Mouse (Mus musculus): ENCODE measurements around the gene Elmsan1. TPM values are rescaled to one million over a fixed set of nuclear protein-coding genes. Genes with fewer than 3 reads are reported as not detected.

Elmsan1 gene
- polyA plus RNA-seq (2015; fragmentation: Nextera tagmentation; extraction: Ambion mirVana): 5.9 and 6.6 TPM in 2 replicates

DNA sequence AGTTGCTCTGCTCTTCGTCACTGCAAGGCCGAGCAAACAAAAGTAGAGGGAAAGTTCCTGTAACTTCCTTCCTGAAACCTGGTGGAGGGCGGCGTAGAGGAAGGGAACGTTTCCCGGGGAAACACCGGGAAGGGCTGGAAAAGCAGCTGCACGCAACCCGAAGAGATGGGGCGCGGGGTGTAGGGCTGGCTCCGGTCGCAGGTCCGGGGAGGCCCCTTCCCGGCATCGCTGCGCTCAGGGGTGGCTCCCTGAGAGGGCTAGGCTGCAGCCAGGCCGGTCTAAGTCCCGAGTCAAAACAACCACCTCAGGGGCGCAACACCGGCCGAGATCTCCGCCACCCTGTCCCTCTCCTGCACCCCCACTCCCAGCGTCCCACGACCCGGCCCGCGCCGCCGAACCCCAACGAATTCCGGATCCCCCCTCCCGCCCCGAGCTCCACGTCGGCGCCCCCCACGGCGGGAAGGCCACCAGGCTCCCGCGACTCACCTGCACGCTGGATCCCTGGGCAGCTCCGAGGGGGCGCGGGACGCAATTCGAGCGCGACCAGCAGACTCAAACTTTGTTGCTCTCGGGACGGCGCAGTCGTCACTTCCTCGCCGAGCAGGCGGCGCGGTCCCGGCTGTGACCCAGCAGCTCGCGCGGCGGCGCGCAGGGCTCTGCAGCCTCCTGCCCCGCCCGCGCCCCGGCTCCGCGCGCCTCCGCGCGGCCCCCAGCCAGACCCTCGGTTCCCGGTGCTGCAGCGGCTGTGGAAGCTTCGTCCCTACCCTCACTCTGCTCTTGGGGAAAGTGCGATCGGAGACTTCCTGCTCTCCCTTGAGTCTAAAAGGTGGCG is at the start of gene Elmsan1:
TSS of gene Elmsan1 (minus strand) at position 593 of the 832 bp plus-strand sequence.

DNA sequence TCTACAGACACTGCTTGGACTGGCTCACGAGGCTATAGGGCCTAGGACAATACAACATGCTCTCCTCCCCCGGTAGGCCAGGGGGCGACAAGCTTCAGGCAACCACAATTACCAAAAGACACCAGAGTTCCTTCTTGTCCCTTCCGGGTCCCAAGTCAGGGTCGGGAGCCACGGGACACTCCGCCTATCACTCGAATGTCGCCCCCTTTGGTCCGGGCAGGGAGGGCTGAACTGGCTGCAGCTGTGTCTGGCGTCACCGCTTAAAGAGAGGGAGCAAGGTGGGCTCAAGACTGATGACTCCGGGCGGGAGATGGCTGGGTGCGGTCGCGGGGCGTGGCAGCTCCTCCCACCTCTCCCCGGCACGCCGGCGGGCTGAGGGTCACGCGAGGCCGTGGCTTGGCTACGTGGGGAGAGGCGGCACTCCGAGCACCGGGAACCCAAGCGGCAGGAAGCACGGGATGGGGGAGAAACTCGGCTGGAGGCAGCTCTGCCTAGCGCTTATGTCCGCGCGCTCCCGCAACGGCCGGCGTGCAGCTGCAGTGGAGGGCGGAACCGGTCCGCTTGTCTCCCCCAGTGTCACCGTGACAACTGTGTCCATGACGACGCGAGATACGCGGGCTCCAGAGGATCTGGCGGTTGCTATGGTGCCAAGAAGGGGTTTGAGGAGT is 70.6 kb downstream of the Elmsan1 start, which contains the start of gene Pnma1:
TSS of gene Pnma1 (minus strand) at position 536 of the 668 bp plus-strand sequence.

DNA sequence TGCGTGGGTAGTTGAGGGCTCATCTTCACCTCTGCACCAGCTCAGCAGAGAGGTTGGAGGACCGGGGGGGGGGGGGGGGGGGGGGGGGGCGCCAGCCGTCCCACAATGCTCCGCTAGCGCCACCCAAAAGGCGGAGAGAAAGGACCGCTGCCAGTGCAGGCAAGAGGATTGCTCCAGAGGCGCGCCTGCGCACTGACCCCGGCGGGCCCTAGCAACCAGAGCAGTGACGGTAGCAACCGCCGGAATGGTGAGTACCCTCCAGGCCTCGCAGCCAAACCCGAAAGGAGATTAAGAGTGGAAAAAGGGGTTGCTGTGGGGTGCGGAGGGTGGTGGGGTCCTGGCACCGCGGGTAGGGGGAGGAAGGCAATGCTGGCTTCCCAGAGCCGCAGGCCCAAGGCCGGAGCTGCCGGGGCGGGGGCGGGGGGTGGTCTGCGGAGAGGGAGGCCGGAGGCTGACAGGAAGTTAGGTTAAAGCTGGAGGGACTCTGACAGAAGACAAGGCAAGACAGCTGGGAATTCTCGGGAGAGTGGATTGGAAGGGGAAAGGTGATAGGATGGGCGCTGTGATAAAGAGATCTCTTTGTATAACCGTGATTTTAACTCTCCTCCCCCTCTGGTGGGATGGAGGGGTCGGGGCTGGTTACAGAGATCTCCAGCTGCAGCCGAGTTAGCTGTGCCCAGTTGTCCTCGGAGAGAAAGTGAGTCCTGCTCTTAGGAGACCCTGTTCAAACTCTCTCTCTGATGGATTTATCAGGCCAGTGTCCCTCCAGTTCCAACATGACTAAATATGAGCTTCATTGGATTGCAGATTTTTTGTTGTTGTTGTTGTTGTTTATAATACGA is 104.3 kb downstream of the Elmsan1 start, which contains the start of gene Dnal1:
TSS of gene Dnal1 (plus strand) at position 214 of the 842 bp plus-strand sequence.

DNA sequence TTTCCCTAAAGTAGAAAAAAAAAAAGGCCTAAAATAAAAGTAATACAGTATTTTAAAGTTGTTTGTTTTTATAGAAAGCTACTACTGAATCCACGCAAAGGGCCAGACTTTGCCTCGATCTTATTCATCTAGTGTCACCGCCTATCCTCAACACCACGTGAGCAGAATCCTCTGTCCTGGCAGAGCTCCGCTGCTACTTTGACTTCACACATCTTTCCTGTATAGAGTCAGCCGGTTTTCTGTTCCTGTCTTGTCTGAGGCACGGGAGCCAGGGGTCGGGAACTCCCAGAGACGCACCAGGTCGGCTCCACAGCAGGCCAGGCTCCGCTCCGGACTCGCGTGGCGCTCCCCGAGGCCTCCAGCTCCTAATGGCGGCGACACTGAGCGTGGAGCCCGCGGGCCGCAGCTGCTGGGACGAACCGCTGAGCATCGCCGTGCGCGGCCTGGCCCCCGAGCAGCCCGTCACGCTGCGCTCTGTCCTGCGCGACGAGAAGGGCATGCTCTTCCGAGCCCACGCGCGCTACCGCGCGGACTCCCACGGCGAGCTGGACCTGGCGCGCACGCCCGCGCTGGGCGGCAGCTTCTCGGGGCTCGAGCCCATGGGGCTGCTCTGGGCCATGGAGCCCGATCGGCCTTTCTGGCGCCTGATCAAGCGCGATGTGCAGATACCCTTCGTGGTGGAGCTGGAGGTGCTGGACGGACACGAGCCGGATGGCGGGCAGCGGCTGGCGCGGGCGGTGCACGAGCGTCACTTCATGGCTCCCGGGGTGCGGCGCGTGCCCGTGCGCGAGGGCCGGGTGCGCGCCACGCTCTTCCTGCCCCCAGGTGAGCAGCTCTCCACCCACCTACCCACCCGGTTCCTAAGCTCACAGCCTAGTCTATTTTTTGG is 117.8 kb downstream of the Elmsan1 start, which contains the start of gene Acot6:
TSS of gene Acot6 (plus strand) at position 51 of the 889 bp plus-strand sequence.

Other genes with a start within 250 kb of the Elmsan1 start
- gene Heatr4, start 234.0 kb downstream of the Elmsan1 start, polyA plus RNA-seq (2015; fragmentation: Nextera tagmentation; extraction: Ambion mirVana): not detected in 2 replicates
- 22.6 and 24.8 TPM in 2 replicates for gene Acot2, start 231.0 kb downstream of the Elmsan1 start, polyA plus RNA-seq (2015; fragmentation: Nextera tagmentation; extraction: Ambion mirVana)
- gene Acot1, start 209.4 kb downstream of the Elmsan1 start, polyA plus RNA-seq (2015; fragmentation: Nextera tagmentation; extraction: Ambion mirVana): 23.0 and 24.4 TPM in 2 replicates
- gene Acot4, start 180.5 kb downstream of the Elmsan1 start, polyA plus RNA-seq (2015; fragmentation: Nextera tagmentation; extraction: Ambion mirVana): 0.44 and 0.48 TPM in 2 replicates
- gene Gm49366, start 179.9 kb downstream of the Elmsan1 start, polyA plus RNA-seq (2015; fragmentation: Nextera tagmentation; extraction: Ambion mirVana): not detected in 2 replicates
- gene Acot3, start 166.7 kb downstream of the Elmsan1 start, polyA plus RNA-seq (2015; fragmentation: Nextera tagmentation; extraction: Ambion mirVana): not detected in 2 replicates
- not detected in 2 replicates for gene Acot5, start 149.6 kb downstream of the Elmsan1 start, polyA plus RNA-seq (2015; fragmentation: Nextera tagmentation; extraction: Ambion mirVana)
- 1.3 and 1.5 TPM in 2 replicates for gene Acot6, start 118.2 kb downstream of the Elmsan1 start, polyA plus RNA-seq (2015; fragmentation: Nextera tagmentation; extraction: Ambion mirVana)
- 2.4 and 3.5 TPM in 2 replicates for gene Dnal1, start 104.5 kb downstream of the Elmsan1 start, polyA plus RNA-seq (2015; fragmentation: Nextera tagmentation; extraction: Ambion mirVana)
- 0.51 and 0.80 TPM in 2 replicates for gene Pnma1, start 70.4 kb downstream of the Elmsan1 start, polyA plus RNA-seq (2015; fragmentation: Nextera tagmentation; extraction: Ambion mirVana)
- 29.9 and 34.9 TPM in 2 replicates for gene Ptgr2, start 66.4 kb upstream of the Elmsan1 start, polyA plus RNA-seq (2015; fragmentation: Nextera tagmentation; extraction: Ambion mirVana)
- gene Zfp410, start 98.0 kb upstream of the Elmsan1 start, polyA plus RNA-seq (2015; fragmentation: Nextera tagmentation; extraction: Ambion mirVana): 41.1 and 44.6 TPM in 2 replicates
- gene Coq6, start 142.8 kb upstream of the Elmsan1 start, polyA plus RNA-seq (2015; fragmentation: Nextera tagmentation; extraction: Ambion mirVana): 22.1 and 25.4 TPM in 2 replicates
- 0.82 and 0.93 TPM in 2 replicates for gene Fam161b, start 143.0 kb upstream of the Elmsan1 start, polyA plus RNA-seq (2015; fragmentation: Nextera tagmentation; extraction: Ambion mirVana)
- 13.4 and 16.0 TPM in 2 replicates for gene Entpd5, start 190.1 kb upstream of the Elmsan1 start, polyA plus RNA-seq (2015; fragmentation: Nextera tagmentation; extraction: Ambion mirVana)
- 0.27 and 0.57 TPM in 2 replicates for gene Bbof1, start 190.2 kb upstream of the Elmsan1 start, polyA plus RNA-seq (2015; fragmentation: Nextera tagmentation; extraction: Ambion mirVana)
- 21.1 and 24.9 TPM in 2 replicates for gene Rnf113a2, start 198.3 kb upstream of the Elmsan1 start, polyA plus RNA-seq (2015; fragmentation: Nextera tagmentation; extraction: Ambion mirVana)
- gene Aldh6a1, start 232.1 kb upstream of the Elmsan1 start, polyA plus RNA-seq (2015; fragmentation: Nextera tagmentation; extraction: Ambion mirVana): 36.0 and 38.3 TPM in 2 replicates
- gene Lin52, start 232.5 kb upstream of the Elmsan1 start, polyA plus RNA-seq (2015; fragmentation: Nextera tagmentation; extraction: Ambion mirVana): 9.5 and 10.6 TPM in 2 replicates

Measured in urinary bladder, postnatal 0 days (tissue).